Mouse (Mus musculus) ES-Bruce4 (cell line): ENCODE data around the gene Gnaq. TPM values are rescaled to one million over a fixed set of nuclear protein-coding genes. Genes with fewer than 3 reads are reported as not detected.

ENCODE experiments used
- H3K27ac ChIP-seq: 2 replicates; pipeline ENCODE4 v1.5.1; 2012; ENCODE audit warnings: low read length, inconsistent platforms; ENCODE audit not compliant: insufficient read depth
- H3K27me3 ChIP-seq: 2 replicates; pipeline ENCODE4 v1.6.1; 2012; ENCODE audit warnings: mild to moderate bottlenecking, low read length, inconsistent platforms; ENCODE audit not compliant: control insufficient read depth, poor library complexity, insufficient read depth, severe bottlenecking
- H3K36me3 ChIP-seq: 2 replicates; pipeline ENCODE4 v1.6.1; 2012; ENCODE audit warnings: inconsistent platforms, mild to moderate bottlenecking, low read length, moderate library complexity; ENCODE audit not compliant: control insufficient read depth, poor library complexity, insufficient read depth, severe bottlenecking
- H3K4me1 ChIP-seq: one replicate; pipeline ENCODE4 v1.8.1; 2011; ENCODE audit warnings: low read length; ENCODE audit not compliant: control insufficient read depth, insufficient read depth
- H3K4me3 ChIP-seq: 2 replicates; pipeline ENCODE4 v1.5.1; 2011; ENCODE audit warnings: low read depth, mild to moderate bottlenecking, low read length
- H3K9ac ChIP-seq: 2 replicates; pipeline ENCODE4 v1.6.1; 2012; ENCODE audit warnings: low read depth, mild to moderate bottlenecking, inconsistent platforms; ENCODE audit not compliant: poor library complexity, severe bottlenecking
- H3K9me3 ChIP-seq: replicated peaks from 2 replicates; pipeline ENCODE4 v1.6.1; 2012; ENCODE audit warnings: mild to moderate bottlenecking, low read length, inconsistent platforms; ENCODE audit not compliant: control insufficient read depth, poor library complexity, insufficient read depth, severe bottlenecking
- CTCF ChIP-seq: IDR thresholded peaks from one replicate; pipeline ENCODE4 v1.8.1; 2011; ENCODE audit warnings: low read depth, low read length
- EP300 ChIP-seq: IDR thresholded peaks from 2 replicates; pipeline ENCODE4 v1.6.1; 2011; ENCODE audit warnings: low read depth, low read length; ENCODE audit not compliant: insufficient read depth
- POLR2A ChIP-seq: IDR thresholded peaks from one replicate; pipeline ENCODE4 v1.8.1; 2011; ENCODE audit warnings: low read length; ENCODE audit not compliant: insufficient read depth
- polyA plus RNA-seq: library from polyadenylated mRNA; stranded (reverse); fragments of >200 nt; gene quantifications from 2 replicates; pipeline ENCODE4 v1.2.4, GENCODE M21; 2011; ENCODE audit warnings: low read depth; ENCODE audit not compliant: missing spikeins, insufficient read depth, insufficient read length

The Gnaq gene
- polyA plus RNA-seq, 1 experiment: 37.7 TPM

GRCm38 (mm10) chr19:16291088-16291487 lies 158.5 kb downstream of the Gnaq start:
- H3K27me3 ChIP-seq: no peaks in the 10 kb centered on the region
- TF ChIP-seq CTCF (no peak), EP300 (no peak), POLR2A (no peak)
- no peaks in the 10 kb centered on the region for H3K36me3 ChIP-seq
- no peaks in the 10 kb centered on the region for H3K9me3 ChIP-seq
- no peaks in the 10 kb centered on the region for H3K4me1 ChIP-seq
- H3K9ac ChIP-seq: no peak overlapping the region
- H3K4me3 ChIP-seq: no peak overlapping the region
- H3K27ac ChIP-seq: no peak overlapping the region

GRCm38 (mm10) chr19:16292056-16292608 lies 159.5 kb downstream of the Gnaq start:
- TF ChIP-seq EP300 (no peak), CTCF (no peak), POLR2A (no peak)
- no peaks in the 10 kb centered on the region for H3K4me1 ChIP-seq
- no peak overlapping the region for H3K27ac ChIP-seq
- H3K36me3 ChIP-seq: no peaks in the 10 kb centered on the region
- no peaks in the 10 kb centered on the region for H3K27me3 ChIP-seq
- no peak overlapping the region for H3K9ac ChIP-seq
- H3K4me3 ChIP-seq: no peak overlapping the region
- H3K9me3 ChIP-seq: no peaks in the 10 kb centered on the region

GRCm38 (mm10) chr19:16292978-16293377 lies 160.3 kb downstream of the Gnaq start:
- H3K4me1 ChIP-seq: no peaks in the 10 kb centered on the region
- H3K9ac ChIP-seq: no peak overlapping the region
- H3K36me3 ChIP-seq: no peaks in the 10 kb centered on the region
- no peaks in the 10 kb centered on the region for H3K27me3 ChIP-seq
- H3K9me3 ChIP-seq: no peaks in the 10 kb centered on the region
- TF ChIP-seq POLR2A (no peak), CTCF (no peak), EP300 (no peak)
- H3K27ac ChIP-seq: no peak overlapping the region
- no peak overlapping the region for H3K4me3 ChIP-seq

GRCm38 (mm10) chr19:16300413-16300812 lies 167.8 kb downstream of the Gnaq start:
- Histone ChIP-seq H3K9me3 (no peaks in the 10 kb centered on the region), H3K4me3 (no peak overlapping the region), H3K27ac (no peak overlapping the region), H3K4me1 (no peaks in the 10 kb centered on the region), H3K9ac (no peak overlapping the region), H3K27me3 (no peaks in the 10 kb centered on the region), H3K36me3 (no peaks in the 10 kb centered on the region)
- TF ChIP-seq POLR2A: no peak
- no peak for TF ChIP-seq CTCF
- TF ChIP-seq EP300: no peak

GRCm38 (mm10) chr19:16301336-16301735 lies 168.7 kb downstream of the Gnaq start:
- no peak overlapping the region for H3K9ac ChIP-seq
- H3K27me3 ChIP-seq: no peaks in the 10 kb centered on the region
- no peaks in the 10 kb centered on the region for H3K4me1 ChIP-seq
- TF ChIP-seq POLR2A: no peak
- TF ChIP-seq CTCF: no peak
- TF ChIP-seq EP300: no peak
- no peak overlapping the region for H3K27ac ChIP-seq
- no peak overlapping the region for H3K4me3 ChIP-seq
- no peaks in the 10 kb centered on the region for H3K36me3 ChIP-seq
- no peaks in the 10 kb centered on the region for H3K9me3 ChIP-seq

GRCm38 (mm10) chr19:16309031-16309430 lies 176.4 kb downstream of the Gnaq start:
- H3K9me3 ChIP-seq: no peaks in the 10 kb centered on the region
- H3K27ac ChIP-seq: no peak overlapping the region
- TF ChIP-seq EP300 (no peak), CTCF (no peak), POLR2A (no peak)
- no peaks in the 10 kb centered on the region for H3K4me1 ChIP-seq
- H3K27me3 ChIP-seq: no peaks in the 10 kb centered on the region
- no peaks in the 10 kb centered on the region for H3K36me3 ChIP-seq
- H3K4me3 ChIP-seq: no peak overlapping the region
- no peak overlapping the region for H3K9ac ChIP-seq
